Mouse (Mus musculus): ENCODE data around the gene St6galnac5. TPM values are rescaled to one million over a fixed set of nuclear protein-coding genes. Genes with fewer than 3 reads are reported as not detected.

The St6galnac5 gene
- total and polyA plus RNA-seq, 2 experiments from 2014 or later = 14.9 to 18.1 TPM

DNA sequence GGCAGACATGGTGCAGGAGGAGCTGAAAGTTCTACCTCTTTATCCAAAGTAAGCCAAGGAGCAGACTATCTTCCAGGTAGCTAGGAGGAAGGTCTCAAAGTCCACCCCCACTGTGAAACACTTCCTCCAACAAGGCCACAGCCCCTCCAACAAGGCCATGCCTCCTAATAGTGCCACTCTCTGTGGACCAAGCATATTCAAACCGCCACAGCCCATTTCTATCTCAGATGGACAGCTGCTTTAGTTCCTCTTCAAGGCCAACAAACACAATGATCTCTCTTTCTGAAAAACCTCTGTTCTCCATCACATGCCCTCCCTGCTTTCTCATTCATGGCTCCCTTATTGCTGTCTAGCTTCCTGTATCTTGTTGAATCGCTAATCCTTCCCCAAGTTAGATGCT is 49.5 kb downstream of the St6galnac5 start:
- WGBS = 78% methylated on average over 2 of the region's 2 CpGs
- no peak for TF ChIP-seq CTCF (IDR thresholded peaks at IDR 0.05)
- no peak overlapping the region for H3K9ac ChIP-seq (replicated peaks; ENCODE audit: low read length, poor library complexity, severe bottlenecking)
- no peak overlapping the region for H3K27ac ChIP-seq (ENCODE audit: low read depth, low read length)
- DNase-seq (ENCODE audit: low spot score) (no peak), ATAC-seq (ENCODE audit: low FRiP score) (no peak)
- H3K4me3 ChIP-seq (ENCODE audit: low read depth, low read length) = no peak overlapping the region
- H3K4me2 ChIP-seq (ENCODE audit: low read depth, low read length, poor library complexity, severe bottlenecking) = no peak overlapping the region
- no peaks in the 10 kb centered on the region for H3K27me3 ChIP-seq (ENCODE audit: insufficient read depth, low read length)
- H3K4me1 ChIP-seq (ENCODE audit: insufficient read depth, low read length) = peaks cover 7% of the 10 kb centered on the region; the same call in 1 of the 2 replicates
- no peaks in the 10 kb centered on the region for H3K9me3 ChIP-seq (ENCODE audit: low read length)
- no peaks in the 10 kb centered on the region for H3K36me3 ChIP-seq (ENCODE audit: insufficient read depth, low read length)

DNA sequence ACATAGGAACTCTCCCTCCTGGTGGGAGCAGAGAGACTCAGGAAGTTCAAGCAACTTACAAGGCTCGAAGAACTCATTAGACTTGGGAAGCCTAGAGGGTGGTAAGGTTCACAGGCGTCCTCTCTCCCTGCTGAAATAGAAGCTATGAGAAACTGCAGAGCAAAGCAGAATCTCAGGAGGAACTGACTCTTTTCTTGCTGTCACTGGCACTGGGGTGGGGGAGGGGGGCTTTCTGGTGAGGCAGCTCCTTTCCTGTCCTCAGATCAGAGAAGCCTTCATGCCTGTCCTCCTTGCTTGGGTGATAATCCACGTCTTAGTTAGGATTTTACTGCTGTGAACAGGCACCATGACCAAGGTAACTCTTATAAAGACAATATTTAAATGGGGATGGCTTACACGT is 50.0 kb downstream of the St6galnac5 start:
- Histone ChIP-seq H3K9ac (replicated peaks; ENCODE audit: low read length, poor library complexity, severe bottlenecking) (no peak overlapping the region), H3K4me1 (ENCODE audit: insufficient read depth, low read length) (peaks cover 7% of the 10 kb centered on the region; the same call in 1 of the 2 replicates), H3K36me3 (ENCODE audit: insufficient read depth, low read length) (no peaks in the 10 kb centered on the region), H3K27me3 (ENCODE audit: insufficient read depth, low read length) (no peaks in the 10 kb centered on the region), H3K4me2 (ENCODE audit: low read depth, low read length, poor library complexity, severe bottlenecking) (no peak overlapping the region), H3K9me3 (ENCODE audit: low read length) (no peaks in the 10 kb centered on the region), H3K27ac (ENCODE audit: low read depth, low read length) (no peak overlapping the region), H3K4me3 (ENCODE audit: low read depth, low read length) (no peak overlapping the region)
- WGBS = 70% methylated on average over 4 of the region's 4 CpGs
- no peak for TF ChIP-seq CTCF (IDR thresholded peaks at IDR 0.05)
- ATAC-seq (ENCODE audit: low FRiP score) = no peak
- no peak for DNase-seq (ENCODE audit: low spot score)

DNA sequence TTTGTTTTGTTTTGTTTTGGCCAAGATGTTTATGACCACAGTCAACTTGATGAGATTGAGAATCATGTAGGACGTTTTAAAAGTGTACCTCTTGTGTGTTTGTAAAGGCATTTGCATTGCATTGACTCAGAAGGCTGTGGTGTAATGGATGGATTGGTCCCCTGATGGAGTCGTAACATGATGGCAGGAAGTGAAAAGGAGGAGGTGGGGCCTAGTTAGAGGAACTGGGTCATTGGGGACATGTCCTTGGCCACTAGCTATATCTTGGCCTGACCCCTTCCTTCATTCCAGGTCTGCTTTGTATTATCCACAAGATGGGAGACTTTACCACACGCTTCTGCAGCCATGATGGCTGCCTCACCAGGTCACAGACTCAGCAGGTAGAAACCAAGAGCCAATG is 50.7 kb downstream of the St6galnac5 start:
- H3K4me2 ChIP-seq (ENCODE audit: low read depth, low read length, poor library complexity, severe bottlenecking) = no peak overlapping the region
- no peak overlapping the region for H3K9ac ChIP-seq (replicated peaks; ENCODE audit: low read length, poor library complexity, severe bottlenecking)
- 87% methylated on average over 3 of the region's 3 CpGs for WGBS
- no peaks in the 10 kb centered on the region for H3K27me3 ChIP-seq (ENCODE audit: insufficient read depth, low read length)
- H3K9me3 ChIP-seq (ENCODE audit: low read length) = no peaks in the 10 kb centered on the region
- H3K4me1 ChIP-seq (ENCODE audit: insufficient read depth, low read length) = peaks cover 7% of the 10 kb centered on the region; the same call in 1 of the 2 replicates
- no peak overlapping the region for H3K27ac ChIP-seq (ENCODE audit: low read depth, low read length)
- no peak for TF ChIP-seq CTCF (IDR thresholded peaks at IDR 0.05)
- H3K36me3 ChIP-seq (ENCODE audit: insufficient read depth, low read length) = no peaks in the 10 kb centered on the region
- no peak for ATAC-seq (ENCODE audit: low FRiP score)
- no peak overlapping the region for H3K4me3 ChIP-seq (ENCODE audit: low read depth, low read length)
- DNase-seq (ENCODE audit: low spot score) = no peak

DNA sequence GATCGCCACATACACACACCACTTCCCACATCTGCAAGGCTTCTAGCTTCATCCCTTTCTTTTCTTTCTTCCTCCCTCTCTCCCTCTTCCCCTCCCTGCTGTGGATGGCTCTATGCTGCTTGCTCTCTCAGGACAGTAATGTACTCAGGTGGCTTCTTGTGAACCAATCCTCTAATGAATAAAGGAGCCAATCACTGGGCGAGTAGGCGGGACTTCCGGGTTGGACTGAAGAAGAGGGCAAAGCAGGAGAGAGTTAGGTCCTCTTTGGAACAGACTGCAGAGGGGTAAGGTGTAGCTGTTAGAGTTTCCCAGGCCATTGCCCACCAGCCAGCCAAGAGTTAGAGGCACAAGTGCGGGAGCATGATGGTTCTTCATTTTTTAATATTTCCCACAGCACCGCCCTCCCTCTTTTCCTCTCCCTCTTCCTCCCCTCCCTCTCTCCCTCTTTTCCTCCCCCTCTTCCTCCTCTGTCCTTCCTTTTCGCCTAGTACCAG is 52.2 kb downstream of the St6galnac5 start:
- Histone ChIP-seq H3K4me3 (ENCODE audit: low read depth, low read length) (no peak overlapping the region), H3K27ac (ENCODE audit: low read depth, low read length) (no peak overlapping the region), H3K9ac (replicated peaks; ENCODE audit: low read length, poor library complexity, severe bottlenecking) (no peak overlapping the region), H3K9me3 (ENCODE audit: low read length) (no peaks in the 10 kb centered on the region), H3K4me2 (ENCODE audit: low read depth, low read length, poor library complexity, severe bottlenecking) (no peak overlapping the region), H3K4me1 (ENCODE audit: insufficient read depth, low read length) (peaks cover 7% of the 10 kb centered on the region; the same call in 1 of the 2 replicates), H3K36me3 (ENCODE audit: insufficient read depth, low read length) (no peaks in the 10 kb centered on the region), H3K27me3 (ENCODE audit: insufficient read depth, low read length) (no peaks in the 10 kb centered on the region)
- no peak for TF ChIP-seq CTCF (IDR thresholded peaks at IDR 0.05)
- 81% methylated on average over 7 of the region's 7 CpGs for WGBS
- DNase-seq (ENCODE audit: low spot score) (no peak), ATAC-seq (ENCODE audit: low FRiP score) (no peak)

DNA sequence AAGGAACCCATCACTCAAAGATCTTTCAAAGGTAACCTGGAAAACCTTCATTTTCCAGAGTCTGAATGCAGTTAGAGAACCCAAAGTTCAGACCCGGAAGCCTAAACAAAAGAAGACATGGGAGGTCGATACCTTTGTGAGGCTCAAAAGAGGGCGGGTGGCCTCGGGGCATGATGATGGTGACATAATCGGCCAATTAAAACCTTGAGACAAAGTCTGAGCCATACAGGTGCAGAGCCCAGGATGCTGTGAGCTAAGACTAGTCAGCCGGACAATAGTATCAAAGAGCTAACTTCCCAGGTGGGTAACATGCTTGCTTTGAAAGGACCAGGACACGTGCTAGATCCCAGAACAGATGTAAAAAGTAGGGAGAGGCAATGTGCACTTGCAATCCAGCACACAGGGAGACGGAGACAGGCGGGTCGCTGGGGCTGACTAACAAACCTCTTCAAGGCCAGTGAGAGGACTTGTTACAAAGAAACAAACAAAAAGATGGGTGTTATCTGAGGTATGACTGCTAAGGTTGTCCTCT is 52.7 kb downstream of the St6galnac5 start:
- Histone ChIP-seq H3K9me3 (ENCODE audit: low read length) (no peaks in the 10 kb centered on the region), H3K27ac (ENCODE audit: low read depth, low read length) (no peak overlapping the region), H3K4me3 (ENCODE audit: low read depth, low read length) (no peak overlapping the region), H3K9ac (replicated peaks; ENCODE audit: low read length, poor library complexity, severe bottlenecking) (no peak overlapping the region), H3K4me1 (ENCODE audit: insufficient read depth, low read length) (peaks cover 7% of the 10 kb centered on the region; the same call in 1 of the 2 replicates), H3K36me3 (ENCODE audit: insufficient read depth, low read length) (no peaks in the 10 kb centered on the region), H3K27me3 (ENCODE audit: insufficient read depth, low read length) (no peaks in the 10 kb centered on the region), H3K4me2 (ENCODE audit: low read depth, low read length, poor library complexity, severe bottlenecking) (no peak overlapping the region)
- ATAC-seq (ENCODE audit: low FRiP score) (no peak), DNase-seq (ENCODE audit: low spot score) (no peak)
- no peak for TF ChIP-seq CTCF (IDR thresholded peaks at IDR 0.05)
- WGBS = 78% methylated on average over 10 of the region's 10 CpGs

DNA sequence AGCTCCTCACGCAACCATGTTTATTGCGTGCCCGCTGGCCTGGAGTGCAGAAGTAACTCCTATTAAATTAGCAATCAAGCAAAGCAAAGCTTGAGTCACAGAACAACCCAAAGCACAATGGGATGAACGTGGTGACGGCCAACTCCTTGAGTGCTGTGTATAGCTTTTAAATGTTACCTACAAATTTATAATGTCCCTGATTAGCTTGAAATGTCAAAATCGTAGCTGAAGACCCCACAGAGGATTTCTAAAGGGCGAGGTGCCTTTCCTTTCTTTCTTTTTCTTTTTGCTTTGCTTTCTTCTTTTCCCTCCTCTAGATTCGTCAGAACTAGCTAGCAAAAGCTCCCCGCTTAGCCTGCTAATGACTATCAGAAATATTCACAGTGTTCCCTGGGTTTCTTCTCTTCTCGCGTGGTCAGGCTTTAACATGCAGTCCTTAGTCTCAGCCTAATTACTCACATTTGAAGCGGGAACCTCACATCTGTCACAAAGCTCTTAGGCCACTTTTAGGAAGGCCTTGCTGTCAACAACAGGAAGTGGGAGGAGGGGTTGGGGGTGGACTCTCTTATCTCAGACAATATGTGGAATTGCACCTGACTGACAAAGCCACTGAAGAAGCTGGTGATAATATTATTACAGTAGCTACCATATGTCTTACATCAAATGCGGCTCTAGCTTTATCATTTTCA is 53.6 kb downstream of the St6galnac5 start:
- peak; percentile 44 for DNase-seq (ENCODE audit: low spot score)
- Histone ChIP-seq H3K27ac (ENCODE audit: low read depth, low read length) (no peak overlapping the region), H3K9ac (replicated peaks; ENCODE audit: low read length, poor library complexity, severe bottlenecking) (no peak overlapping the region), H3K4me3 (ENCODE audit: low read depth, low read length) (no peak overlapping the region), H3K4me1 (ENCODE audit: insufficient read depth, low read length) (peaks cover 7% of the 10 kb centered on the region; the same call in 1 of the 2 replicates), H3K27me3 (ENCODE audit: insufficient read depth, low read length) (no peaks in the 10 kb centered on the region), H3K4me2 (ENCODE audit: low read depth, low read length, poor library complexity, severe bottlenecking) (no peak overlapping the region), H3K9me3 (ENCODE audit: low read length) (no peaks in the 10 kb centered on the region), H3K36me3 (ENCODE audit: insufficient read depth, low read length) (no peaks in the 10 kb centered on the region)
- ATAC-seq (ENCODE audit: low FRiP score) = peak; percentile 54; the same call in 1 of the 2 replicates
- WGBS = 63% methylated on average over 13 of the region's 13 CpGs
- no peak for TF ChIP-seq CTCF (IDR thresholded peaks at IDR 0.05)

All from midbrain, postnatal 0 days (tissue).